Mouse (Mus musculus) right cerebral cortex, postnatal 14 days (tissue): ENCODE results near the gene Cox6b1.

Experiments
- DNase-seq: peaks from one replicate; pipeline ENCODE4 v3.0.0; 2022

Gene Cox6b1

GRCm38 (mm10) chr7:30625530-30626384, at the start of gene Cox6b1:
Gene Cox6b1 (minus strand): TSS chr7:30626151.
- peak; percentile 85 for DNase-seq

GRCm38 (mm10) chr7:30671480-30671879, 45.5 kb upstream of the Cox6b1 start, which contains the start of gene Pmis2:
Gene Pmis2 (minus strand): TSS chr7:30671605.
- DNase-seq, result no peak

DNA sequence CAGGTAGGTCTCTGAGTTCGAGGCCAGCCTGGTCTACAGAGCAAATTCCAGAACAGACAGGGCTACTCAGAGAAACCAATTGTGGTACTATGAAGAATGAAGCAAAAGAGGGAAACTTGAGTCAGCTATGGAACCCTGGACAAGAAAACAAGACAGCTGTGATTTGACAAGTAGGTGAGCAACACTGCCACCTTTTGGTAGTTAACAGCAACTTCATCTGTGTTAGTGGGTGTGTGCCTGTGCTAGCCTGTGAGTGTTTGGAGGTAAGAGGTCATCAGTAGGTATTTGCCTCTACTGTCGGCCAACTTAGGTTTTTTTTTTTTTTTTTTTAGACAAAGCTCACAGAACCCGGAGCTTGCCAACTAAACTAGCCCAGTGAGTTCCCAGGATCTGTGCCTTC, 43.3 kb upstream of the Cox6b1 start:
- DNase-seq, result no peak

DNA sequence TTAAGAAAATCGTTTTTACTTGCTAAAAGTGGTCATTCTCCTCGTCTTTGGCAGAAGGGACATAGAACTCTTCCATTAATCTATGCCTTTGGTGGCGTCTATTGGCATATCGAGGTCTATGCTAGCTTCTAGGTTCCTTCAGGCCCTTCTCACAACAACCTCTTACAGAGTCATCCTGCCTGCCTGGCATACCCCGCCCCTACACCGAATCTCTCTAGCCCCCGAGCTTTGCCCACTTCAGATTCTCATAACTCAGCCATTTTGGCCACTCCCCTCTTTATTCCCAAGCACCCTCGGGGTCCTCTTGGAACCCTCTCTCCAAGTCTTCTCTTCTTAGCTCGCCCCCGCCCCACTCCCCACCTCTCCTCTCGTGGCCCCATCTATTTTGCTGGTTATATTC, 39.4 kb upstream of the Cox6b1 start:
- DNase-seq, result peak; percentile 10

DNA sequence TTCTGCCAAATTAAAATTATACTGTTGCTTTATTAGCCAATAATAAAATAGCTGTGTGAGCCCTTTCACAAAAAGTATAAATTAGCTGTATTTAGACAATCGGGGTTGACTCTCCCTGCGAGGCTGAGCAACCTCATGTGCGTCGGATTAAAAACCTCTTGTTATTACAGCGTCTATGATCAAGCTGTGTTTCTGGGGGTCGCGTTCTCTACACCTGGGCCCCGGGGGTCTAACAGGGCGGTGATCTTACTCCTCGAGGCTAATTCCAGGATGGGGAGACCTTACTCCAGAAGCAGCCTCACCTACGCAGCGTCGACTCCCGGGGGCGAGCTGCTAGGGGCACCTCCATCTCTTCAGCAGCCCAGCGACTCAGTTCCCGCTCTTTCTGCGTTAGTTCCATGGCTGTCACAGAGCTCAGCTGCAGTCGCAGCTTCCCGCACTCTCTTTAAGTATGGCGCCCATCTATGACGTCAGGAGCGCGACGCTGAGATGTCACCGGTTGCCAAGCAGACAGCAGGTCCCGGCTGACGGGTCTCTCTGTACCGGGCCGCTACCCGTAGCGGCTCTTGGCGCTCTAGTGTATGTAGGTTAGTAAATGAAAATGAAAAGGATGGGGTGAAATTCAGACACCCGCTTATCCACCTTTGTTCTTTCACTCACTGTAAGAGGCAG, 38.7 kb upstream of the Cox6b1 start, which contains the start of gene Haus5:
Haus5 (minus strand) TSS at position 466 of the 672 bp plus-strand sequence.
- peak; percentile 92 for DNase-seq

GRCm38 (mm10) chr7:30649591-30650540, 23.9 kb upstream of the Cox6b1 start, which contains the start of gene Rbm42:
Gene Rbm42 (minus strand): TSS chr7:30650317.
- DNase-seq, result peak; percentile 97

- DNase-seq, result no peak
Measured at GRCm38 (mm10) chr7:30639083-30639482, 13.1 kb upstream of the Cox6b1 start.

GRCm38 (mm10) chr7:30636395-30636794, 10.4 kb upstream of the Cox6b1 start:
- DNase-seq, result no peak

DNA sequence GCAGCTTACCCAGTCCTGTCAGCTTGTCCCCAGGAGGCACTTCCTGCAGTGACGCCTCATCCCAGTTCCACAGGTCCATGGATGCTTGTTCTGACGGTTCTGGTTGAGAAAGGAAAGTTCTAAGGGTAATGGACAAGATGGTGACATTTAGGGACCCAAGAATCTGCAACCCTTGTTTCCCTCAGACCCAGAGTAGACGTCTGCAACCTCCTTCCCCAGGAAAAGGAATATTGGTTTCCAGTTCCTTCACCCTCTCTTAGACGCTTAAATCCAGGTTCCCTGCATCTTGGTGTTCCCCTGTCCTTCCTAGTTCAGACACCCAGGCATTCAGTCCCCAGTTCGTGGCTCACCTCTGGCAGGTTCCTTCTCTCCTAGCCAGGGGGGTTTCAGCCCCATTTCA, 9.8 kb upstream of the Cox6b1 start, which contains the start of gene Etv2:
Etv2 (minus strand) TSS at position 101 of the 400 bp plus-strand sequence.
- no peak for DNase-seq

DNA sequence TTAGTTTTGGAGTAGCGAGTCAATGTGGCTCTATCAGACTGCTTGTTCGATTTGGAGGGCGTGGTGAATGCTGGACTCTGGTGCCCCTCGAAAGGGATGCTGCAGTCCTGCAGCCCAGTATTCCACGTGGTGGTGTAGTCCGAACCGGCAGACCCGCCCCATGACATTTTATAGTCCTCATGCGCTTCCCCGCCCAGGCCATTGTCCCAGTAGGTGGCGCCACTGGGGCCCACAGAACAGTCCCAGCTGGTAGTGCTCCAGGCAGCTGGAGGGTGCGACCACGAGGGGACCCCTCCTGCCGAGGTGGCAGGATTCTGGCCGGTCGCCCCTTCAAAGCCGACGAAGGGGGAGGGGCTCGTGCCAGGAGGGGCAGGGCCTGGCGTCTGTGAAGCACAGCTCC, 8.7 kb upstream of the Cox6b1 start:
- DNase-seq, result peak; percentile 36

DNA sequence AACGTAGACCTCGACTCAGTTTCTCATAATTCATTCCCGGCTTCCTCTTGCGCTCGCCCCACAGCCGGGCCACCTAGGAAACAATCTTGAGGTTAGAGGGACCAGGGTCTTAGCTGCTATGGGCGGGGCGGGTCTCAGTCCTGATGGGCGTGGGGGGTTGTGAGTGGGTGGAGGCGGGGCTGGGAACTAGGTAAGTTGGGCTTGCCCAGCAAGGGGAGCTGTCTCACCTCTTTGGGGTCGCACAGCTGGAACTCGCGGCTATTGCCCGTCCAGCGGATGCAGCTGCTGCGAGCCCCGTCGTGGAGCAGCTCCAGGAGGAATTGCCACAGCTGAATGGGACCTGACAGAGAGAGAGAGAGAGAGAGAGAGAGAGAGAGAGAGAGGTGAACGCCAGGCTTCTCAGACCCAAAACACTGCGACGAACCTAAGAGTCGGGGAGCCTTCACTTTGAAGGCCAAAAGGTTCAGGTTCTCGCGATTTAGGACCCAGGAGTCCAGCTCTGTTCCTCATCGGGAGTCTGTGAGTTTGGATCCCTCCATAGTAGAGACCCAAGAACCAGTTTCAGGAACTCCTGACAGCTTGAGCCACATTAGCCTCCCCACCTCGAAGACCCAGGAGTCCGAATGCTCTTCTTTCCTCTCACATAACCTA, 7.9 kb upstream of the Cox6b1 start:
- DNase-seq, result no peak

GRCm38 (mm10) chr7:30629013-30629412, 3.1 kb upstream of the Cox6b1 start:
- no peak for DNase-seq

DNA sequence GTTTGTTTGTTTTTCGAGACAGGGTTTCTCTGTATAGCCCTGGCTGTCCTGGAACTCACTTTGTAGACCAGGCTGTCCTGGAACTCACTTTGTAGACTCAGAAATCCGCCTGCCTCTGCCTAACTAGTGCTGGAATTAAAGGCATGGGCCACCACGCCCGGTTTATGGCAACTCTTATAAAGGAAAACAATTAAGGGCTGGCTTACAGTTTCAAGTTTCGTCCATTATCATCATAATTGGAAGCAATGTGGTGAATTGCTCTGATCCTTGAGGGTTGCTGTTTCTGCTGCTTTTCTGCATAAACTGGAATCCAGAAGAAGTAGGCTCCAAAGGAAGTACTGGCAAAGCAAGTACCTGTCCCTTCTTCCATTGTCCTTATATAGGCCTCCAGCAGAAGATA, 696 bp upstream of the Cox6b1 start:
- no peak for DNase-seq

GRCm38 (mm10) chr7:30619202-30619601, 6.7 kb downstream of the Cox6b1 start:
- peak; percentile 28 for DNase-seq

DNA sequence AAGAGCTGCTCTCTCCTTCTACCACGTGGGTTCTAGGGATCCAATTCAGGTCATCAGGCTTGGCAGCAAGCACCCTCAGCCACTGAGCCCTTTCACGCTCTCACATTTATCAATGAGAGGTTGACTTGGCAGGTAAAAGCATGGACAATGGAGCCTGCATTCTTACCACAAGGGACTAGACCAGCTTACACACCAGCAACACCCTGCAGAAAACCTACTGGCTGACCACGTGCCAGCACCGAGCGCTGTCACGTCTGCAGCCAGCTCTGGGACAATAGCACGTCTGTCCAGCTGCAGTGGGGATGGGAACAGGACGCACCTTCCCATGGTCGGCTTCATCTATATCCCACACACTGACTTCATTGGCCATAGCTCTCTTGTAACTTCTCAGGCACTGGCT, 7.3 kb downstream of the Cox6b1 start:
- DNase-seq, result no peak

DNA sequence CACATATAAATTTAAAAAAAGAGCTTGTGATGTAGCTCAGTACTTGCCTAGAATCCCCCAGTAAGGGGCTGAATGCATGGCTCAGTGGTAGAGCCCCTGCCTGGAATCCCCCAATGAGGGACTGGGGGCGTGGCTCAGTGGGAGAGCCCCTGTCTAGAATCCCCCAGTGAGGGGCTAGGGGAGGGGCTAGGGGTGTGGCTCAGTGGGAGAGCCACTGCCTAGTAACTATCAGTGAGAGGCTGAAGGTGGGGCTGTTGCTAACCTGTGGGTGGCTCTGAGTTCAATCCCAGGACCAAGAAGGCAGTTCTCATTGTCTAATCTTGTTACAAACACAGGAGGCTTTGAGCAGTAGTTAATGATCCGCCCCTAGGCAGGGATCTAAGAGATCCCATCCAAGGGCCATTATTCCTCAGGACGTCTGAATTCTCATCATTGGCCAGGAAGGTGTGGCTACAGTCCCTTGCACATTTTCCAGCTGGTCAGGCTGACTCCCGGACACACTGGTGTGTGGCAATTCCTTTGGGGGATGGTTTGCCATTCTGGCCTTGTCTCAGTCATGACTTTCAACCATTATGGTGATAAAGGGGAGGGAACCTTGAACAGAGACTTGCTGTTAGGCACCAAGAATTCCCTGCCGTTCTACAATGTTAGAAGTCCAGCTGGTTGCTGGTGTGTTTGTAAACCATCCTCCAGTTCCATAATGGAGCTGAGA, 10.7 kb downstream of the Cox6b1 start:
- no peak for DNase-seq

GRCm38 (mm10) chr7:30614454-30614853, 11.5 kb downstream of the Cox6b1 start:
- DNase-seq, result no peak

GRCm38 (mm10) chr7:30613529-30614112, 12.3 kb downstream of the Cox6b1 start:
- peak; percentile 53 for DNase-seq

DNA sequence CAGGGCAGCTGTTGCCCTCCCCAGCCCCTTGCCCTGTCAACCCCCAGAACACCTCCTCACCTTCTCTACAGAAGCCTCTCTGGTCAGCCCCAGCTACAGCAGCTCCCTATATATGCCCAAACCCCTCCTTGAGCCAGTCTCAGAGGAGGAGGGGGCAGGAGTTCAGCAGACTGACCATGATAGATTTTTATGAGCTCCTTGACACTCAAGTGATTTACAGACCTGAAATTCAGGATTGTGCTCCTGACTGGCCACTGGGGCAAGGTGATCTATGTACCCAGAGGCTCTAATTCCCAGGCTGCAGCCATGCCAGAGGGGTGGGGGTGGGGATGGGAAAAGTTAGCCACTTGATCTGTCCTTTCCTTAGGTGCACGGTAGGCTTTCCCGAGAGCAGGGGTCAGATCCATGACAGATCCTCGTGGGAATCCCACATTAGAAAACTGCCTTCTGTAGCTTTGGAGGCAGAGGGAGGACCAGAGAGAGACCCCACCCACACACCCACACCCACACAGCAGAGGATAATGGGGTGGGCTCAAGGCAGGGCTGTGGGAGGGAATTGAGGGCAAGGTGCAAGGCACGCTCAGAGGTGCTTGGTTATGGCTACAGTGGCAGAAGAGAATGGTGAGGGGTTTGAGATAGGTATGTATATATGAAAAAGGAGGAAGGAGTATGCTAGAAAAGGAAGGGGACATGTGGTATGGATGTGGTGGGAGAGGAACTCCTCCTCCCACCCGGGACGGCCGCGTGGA, 13.1 kb downstream of the Cox6b1 start, which contains the start of gene Upk1a:
Upk1a (minus strand) TSS at position 194 of the 749 bp plus-strand sequence.
- no peak for DNase-seq

DNA sequence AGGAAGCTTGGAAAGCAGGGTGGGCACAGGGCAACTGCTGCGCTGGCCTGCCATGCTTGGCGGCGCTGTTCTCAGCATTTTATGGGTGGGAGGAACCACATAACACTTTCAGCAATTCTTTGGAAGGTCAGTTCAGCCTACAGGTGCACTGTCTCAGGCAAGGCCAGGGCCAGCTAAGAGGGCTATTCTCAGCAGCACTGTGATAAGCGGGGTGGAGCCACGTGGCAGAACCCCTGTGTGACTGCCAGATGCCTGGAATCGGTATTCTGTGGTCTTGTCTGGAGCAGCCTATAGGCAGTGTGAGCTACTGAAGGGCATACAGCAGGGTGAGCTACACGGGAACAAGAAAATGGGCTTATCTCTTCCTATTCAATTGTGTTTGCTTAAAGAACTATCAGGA, 15.9 kb downstream of the Cox6b1 start:
- DNase-seq, result no peak
